Mouse (Mus musculus): ENCODE measurements around the gene Adgrv1.

The Adgrv1 gene

DNA sequence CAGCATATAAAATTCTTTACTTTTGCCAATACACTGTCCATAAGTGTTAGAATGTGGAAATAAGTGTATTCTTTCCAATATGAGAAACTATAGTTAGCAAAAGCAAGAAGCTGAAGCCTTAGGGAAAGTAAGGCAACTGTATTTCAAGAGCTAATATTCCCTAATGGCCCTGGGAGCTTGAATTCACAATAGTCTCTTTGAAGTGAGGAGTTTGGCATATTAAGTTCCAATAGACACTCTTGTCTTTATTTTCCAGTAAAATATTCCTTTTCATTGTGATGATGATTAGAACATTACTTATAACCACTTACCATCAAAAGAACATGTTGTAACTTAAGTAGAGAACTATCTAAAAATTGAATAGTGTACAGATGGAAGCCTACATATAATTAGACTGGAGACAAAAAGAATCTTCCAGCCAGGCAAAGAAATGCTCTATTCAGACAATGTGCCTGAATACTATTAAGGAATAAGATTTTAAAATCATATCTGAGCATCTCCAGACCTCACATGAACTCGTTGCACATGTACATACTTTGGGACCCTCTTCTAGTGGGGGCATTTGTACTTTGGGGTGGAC lies 225.0 kb downstream of the Adgrv1 start:
- DNase-seq = no peak

DNA sequence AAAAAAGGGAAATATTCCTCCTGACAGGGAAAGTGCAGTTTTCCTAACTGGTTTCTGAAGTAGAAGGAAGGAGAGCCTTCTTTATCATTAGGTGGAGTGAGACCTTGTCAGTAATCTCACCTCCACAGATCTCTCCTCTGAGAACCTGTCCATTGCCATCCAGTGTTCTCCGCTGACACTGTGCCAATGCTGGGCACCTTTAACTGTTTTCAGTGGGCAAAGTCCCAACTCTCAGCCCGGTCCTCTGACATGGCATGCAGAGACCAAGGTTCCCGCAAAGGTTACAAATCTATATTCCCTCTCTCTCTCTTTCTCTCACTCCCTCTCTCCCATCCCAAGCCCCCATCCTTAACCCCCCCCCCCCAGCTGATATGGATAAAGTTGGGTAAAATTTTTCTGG lies 230.1 kb downstream of the Adgrv1 start:
- peak; percentile 76 to 82 for DNase-seq

DNA sequence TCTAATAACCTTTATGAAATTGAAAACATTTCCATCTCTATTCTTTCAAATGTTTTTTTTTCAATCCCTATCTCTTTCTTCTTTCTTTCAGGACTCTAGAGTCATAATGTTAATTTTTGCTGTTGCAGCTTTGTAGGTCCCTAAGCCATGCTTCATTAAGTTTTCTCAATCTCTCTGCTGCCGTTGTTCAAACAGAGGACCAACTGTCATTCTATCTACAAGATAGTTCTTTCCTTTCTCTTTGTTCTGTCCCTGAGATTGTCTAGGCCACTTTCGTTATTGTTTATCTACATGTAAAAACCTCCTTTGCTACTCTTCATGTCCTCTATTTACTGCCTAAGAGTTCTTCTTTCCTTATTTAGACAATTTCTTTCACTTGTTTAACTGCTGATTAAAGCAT lies 230.8 kb downstream of the Adgrv1 start:
- DNase-seq = no peak

DNA sequence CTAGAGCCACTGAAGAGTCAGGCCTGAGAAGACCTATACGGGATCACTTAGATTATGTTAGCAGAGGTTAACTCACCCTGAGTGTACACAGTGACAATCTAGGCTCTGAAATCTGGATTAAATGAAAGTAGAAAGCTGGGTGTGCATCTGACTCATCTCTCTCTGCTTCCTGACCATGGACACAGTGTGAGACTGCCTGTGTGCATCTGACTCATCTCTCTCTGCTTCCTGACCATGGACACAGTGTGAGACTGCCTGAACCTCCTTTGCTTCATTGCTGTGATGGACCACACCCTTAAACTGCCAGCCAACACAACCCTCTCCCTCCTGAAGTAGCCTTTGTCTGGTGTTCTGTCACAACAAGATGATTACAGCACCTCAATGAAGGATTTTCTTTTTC lies 231.2 kb downstream of the Adgrv1 start:
- no peak for DNase-seq

DNA sequence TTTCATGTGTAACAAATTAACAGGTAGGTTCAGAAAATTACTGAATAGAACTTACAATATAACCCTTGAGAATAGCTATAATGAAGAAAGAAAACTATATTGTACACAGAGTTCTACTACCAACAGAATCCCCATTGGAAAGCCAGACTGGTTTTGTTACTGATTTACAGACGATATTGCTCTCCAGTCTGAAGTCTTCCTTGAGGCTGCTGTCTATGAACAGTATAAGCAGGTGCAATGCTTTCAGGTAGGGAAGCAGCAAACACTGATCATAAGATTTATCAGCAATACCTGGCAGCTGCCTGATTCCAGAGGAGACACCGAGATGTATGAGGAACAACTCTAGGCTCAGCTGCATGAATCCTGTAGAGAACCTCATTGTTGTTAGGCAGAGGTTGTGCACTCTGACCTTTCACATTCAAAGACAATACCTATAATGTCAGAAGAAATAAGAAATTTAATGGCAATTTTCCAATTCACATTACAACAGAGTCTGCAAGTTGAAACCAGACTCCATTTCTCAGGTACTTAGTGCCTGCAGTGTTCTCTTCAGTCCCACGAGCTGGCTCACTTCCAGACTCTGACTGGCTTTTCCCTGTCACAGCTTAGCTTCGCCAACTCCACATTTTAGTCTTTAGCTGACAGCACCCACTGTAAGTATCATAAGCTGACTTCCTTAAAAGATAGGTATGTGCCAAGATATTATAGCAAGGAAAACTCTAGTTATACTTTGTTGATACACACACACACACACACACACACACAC lies 247.2 kb downstream of the Adgrv1 start:
- DNase-seq = peak; percentile 67 to 82

DNA sequence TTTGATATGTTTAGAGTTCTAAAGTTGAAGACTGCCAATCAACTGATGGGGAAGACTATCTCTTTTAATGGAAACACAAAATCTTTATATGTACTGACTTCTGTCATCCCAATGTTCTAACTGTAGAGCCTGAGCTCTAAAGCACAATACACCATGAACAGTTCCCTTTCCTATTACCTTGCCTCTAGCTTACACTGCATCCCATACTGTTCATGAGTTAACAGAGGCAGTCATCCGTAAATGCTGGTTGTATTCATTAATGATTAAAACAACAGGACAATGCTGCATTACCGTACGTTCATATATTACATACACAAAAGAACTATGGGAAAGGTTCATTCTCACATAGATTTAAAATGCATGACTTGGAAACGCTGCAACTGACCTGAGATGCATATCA lies 251.1 kb downstream of the Adgrv1 start:
- no peak for DNase-seq

DNA sequence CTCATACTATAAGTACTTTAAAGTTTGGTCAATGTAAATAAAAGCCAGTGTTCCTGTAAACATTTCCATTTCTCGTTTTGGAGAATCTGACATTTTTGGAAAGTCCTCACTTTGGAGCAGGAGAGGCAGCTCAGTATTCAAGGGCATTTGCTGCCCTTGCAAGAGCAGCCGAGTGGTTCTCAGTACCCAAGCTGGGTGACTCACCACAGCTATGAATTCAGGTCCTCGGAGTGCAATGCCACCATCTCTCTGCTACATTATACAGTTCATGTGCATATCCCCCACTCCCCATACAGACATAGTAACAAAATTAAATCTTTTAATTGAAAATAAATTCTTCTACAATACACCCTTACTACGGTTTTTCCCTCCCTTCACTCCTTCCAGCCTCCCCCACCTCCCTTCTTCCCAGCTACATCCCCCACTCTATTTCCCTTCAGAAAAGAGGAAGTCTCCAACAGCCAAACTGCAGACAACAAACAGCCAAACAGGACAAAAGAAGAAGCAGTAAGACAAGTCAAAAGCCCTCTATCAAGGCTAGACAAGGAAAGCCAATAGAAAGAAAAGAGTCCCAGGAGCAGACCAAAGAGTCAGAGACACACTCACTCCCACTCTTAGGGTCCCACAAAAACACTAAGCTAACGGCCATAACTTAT lies 262.0 kb downstream of the Adgrv1 start:
- DNase-seq = no peak

DNA sequence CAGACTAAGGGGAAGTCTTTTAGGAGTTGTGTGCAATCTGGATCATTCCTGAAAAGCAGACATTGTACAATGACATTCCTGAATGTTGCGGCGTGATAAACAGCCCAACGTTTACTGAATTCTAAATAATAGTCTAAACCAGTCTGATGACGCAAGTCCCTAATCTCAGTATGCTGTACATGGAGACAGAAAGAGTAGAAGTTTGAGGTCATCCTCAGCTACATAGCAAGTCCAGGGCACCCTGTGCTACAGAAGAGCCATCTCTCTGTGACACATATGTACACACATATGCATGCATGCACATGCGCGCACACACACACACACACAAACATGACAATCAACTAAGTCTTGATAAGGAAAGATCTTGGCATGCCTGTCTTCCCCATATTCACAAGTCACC lies 262.8 kb downstream of the Adgrv1 start:
- no peak for DNase-seq

DNA sequence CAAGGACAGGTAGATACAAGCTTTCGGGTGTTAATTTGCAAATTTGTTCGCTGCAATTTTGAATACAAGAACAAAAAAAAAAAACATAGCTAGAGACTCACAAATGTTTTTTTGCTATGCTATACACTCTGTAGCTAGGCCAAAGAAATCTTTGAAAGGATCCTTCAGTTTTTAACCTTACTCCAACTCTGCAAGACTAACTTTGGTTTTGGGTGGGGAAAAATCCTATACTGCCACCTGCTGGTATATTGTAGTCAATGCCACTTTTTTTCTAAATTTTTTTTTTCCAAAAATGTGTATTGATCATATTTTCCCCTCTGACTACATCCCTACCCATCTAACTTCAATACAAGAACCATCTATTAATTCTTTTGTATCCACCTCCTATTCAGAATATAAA lies 263.4 kb downstream of the Adgrv1 start:
- DNase-seq = peak in 1 of 2 experiments; percentile 8

DNA sequence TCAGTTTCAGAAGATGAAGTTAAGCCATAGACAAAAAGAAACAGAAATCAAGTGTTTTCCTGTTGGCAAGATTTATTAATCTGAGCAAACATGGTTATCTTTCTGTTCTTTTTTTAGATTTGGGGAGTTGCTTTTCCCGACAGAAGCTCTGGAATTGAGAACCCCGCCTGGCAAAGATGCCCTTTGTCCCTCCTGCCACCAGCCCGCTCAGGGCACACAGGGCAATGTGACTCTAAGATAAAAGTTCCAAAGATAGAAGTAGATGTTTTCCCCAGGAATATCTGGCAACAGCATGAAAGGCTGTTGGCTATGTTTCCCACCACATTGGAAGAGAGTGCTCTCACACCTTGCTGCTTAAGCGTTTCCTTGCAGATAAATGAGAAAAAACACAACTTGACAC lies 264.0 kb downstream of the Adgrv1 start:
- peak; percentile 24 to 52 for DNase-seq

DNA sequence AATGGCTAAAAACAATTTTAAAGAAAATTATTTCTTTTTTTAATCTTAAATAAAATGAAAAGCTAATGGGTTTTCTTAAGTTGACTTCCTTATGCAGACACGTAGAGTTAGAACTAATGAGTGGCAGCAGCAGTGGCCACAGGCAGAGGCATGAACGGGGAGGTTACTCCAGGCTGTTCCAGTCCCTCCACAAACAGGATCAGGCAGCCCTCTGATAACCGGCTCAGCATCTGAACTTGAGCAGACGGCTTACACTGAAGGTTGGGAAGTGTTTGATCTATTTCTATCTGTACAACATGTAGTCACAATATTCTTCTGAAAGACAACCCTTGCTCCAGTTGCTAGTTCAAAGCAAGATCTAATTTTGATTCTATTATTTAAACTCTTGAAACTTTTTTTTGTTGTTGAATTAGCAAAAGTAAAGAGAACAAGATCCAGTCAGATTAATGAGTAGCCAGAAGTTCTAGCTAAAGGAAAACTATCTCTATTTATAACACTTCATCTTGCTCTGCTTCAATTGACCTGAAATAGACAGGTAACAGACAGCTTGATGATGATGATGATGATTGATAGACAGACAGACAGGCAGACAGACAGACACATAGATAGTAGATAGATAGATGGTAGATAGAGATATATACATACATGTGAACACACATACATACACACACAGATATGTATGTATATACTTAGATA lies 265.1 kb downstream of the Adgrv1 start:
- peak; percentile 30 to 31 for DNase-seq

DNA sequence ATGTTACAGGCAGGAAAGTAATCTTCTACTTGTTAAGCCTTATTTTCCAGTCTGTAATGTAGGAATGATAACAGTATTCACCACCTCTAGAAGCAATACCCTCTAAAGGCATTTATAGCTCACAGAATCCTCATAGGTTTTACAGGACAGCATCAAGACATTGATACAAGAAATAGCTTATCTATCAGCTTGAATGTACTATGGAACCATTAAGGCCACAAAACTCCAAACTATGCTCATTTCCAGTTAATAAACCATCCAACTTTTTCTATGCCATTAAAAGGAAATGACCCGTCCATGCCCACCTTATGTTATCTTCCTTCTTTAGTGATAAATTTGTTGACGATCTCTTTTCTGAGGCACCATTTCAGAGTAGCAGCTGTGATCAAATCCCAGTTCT lies 272.6 kb downstream of the Adgrv1 start:
- DNase-seq = no peak

DNA sequence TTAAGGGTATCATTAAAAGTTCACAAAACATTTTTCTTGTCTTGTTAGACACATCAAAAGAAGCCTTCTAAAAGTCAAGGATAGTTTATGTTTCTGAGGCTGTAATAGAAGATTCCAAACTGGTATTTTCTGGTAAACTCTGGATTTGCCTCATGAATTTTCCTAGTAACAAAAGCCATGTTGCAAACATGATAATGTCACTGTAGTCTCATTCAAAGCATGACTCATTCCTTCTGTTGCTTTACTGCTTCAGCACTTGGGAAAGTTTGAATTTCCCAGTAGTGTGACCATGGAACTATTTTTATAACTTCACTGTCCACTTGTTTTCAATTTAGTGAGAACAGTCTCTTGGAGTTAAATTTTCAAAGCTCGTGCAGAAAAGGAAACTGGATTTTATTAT lies 274.2 kb downstream of the Adgrv1 start:
- no peak for DNase-seq

DNA sequence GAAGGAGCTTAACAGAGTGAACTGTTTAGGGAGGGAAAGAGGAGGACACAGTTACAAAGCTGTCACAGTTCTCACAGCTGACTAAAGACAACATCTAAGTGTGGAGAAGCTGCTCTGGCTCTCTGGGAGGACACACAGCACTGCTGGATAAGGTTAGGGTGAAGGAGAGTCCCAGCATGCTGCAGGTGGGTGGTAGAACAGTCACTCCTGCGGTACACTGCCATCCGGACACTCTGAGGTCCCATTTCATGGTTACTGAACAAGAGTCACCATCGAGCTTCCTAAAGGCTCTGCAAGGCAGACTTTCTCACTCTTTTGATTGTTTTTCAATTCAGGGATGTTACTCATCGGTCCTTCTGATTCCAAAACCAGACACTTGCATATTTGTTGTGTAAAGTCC lies 274.6 kb downstream of the Adgrv1 start:
- DNase-seq = no peak

DNA sequence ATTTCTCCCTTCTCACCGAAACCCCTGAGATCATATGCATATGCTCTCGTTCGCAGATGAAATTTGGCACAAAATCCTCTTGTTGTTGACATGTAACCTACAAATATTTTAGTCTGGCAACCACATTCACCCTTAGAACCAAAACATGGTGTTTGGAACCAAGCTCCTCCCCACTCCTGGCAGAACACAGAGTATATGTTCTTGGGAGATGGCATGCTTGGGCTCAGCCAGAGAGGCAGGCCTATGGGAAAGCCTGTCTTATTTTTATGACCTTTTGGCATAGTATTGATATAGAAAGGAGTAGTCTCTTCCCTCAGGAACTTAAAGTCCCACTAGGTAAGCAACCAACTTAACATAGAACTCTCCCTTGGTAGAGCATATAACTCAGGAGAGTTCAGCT lies 275.7 kb downstream of the Adgrv1 start:
- DNase-seq = no peak

DNA sequence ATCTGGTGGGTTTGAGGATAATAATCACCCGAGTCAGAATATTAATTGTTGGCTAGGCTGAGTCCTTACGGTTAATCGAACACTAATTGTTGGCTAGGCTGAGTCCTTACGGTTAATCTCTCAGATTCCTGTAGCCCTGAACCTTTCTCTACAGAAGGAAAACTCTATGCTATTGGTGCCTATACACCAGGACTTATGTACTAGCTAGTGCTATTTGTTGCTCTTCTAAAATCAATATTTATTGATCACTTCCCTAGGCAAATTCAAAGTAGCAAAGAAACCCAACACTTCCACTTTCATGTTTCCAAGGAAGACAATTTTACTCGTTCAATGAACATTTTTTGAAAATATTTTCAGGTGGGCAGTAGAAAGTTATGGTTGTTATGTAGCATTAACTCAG lies 278.4 kb downstream of the Adgrv1 start:
- no peak for DNase-seq

DNA sequence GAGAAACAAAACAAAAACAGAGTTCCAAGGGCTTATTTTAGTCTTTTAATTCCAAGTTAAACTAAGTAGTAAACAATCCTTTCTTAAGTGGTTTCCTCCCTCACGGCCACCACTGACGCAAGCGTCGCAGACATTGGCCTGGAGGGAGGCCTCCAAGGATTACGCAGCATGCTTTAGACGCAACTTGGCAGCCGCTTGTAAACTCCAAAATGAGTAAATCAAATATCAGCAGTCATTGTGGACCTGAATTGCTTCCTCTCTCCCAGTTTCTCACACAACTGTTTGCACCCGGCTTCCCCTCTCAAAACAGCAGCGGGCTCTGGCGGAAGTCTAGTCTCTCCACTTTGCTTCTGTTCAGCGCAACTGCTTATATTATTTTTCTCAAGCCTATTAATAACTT lies 280.7 kb downstream of the Adgrv1 start:
- DNase-seq = peak; percentile 44 to 50

DNA sequence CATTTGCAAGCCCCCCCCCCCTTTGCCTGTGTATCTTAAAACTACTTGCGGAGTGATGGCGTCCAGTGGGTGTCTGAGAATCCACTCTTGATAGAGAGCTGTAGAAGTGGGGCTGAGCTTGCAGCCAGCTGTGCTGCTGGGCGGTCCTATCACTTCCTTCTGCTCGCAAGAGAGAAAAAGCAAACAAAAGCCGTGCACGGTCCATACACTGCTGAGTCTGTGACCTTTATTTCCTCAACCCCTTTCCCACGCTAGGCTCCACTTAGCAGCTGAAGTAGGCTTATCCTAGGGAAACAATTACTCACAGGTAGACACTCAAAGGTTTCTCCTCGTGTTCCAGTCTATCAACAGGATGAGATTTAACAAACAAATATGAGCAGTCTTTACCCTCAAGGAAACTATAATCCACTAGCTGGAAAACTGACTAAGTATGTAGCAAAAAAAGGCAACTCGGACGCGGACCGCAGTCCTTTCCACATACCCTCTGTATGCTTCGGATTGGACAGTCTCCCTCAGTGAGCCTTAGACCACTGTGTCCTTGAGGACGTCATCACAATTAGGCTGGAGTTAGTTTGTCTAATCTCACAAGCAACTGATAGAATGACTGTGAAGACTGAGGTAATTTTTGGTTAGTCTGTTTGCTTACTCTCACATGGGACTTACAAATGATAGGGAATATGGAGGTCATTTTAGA lies 281.3 kb downstream of the Adgrv1 start:
- DNase-seq = peak; percentile 26 to 35

DNA sequence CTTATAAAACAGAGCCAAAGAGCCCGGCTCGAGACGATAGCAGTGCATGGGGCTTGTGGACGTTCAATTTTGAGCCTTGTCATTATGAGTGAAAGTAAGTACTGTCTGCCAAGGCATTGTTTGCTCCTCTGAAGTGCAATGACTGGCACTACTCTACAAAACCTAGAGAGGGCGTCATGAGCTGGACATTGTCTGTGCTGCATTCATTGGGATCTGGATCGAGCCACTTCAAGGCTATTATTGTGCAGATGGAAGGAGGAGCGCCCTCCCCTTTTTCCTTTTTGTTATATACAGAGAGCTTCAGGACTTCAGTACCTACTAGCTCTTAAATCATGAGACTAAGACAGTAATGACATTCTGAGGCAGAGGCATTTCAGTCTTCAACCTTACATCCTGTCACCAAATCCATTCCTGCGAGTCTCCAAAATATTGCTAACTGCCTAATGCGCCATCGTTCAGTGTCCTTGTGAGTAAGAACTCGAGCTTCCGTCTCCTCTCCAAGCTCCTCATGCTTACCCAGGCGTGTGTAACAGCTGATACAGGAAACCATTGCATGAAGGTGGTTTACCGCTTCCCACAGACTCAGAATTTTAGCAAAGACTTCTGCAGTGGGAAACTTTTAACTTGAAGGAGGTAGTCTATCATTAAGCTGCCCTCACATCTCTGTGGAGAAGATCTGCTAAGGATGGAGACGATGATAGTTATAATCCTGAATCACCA lies 285.5 kb downstream of the Adgrv1 start:
- DNase-seq = no peak

DNA sequence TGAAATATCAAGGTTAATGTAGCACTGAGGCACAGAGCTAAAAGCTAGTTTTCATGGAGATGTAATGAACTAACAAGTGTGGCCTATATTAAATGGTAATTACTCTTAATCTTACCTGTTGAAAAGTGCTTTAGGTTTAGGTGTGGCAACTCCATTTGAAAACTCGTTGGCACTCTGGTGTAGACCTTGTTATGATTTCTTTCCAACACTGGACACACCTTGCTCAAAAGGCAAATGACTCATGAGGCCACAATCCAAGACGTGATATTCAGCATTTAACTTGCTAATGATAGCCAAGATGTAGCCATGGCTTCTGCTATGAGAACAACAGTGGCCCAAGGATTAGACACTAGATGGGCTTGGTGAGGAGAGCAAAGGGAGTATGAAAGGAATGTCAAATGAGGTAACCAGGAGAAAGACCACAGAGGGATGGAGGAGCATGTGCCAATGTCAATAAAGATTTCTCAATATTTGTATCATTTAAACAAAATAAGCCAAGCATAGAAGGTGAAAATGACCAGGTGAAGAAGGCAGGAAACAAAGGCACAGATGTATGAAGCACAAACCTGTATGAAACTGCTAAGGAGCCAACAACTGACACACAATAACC lies 289.9 kb downstream of the Adgrv1 start:
- DNase-seq = no peak

DNA sequence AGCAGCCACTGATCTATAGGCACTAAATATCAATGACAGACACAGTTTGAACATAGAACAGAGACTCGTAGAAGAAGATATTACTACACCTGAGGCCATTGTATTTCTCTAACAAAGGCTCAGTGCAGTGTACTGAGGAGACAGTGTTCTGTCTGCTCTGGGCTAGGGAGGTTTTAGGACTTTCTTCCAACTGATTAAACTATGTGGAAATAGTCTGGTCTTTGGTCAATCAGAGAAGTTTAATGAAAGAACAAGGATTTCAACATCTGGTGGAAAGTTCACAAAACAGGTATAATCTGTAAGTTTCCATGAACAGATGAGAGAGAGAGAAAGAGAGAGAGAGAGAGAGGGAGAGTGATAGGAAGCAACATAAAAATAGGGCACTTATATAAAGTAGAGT lies 297.7 kb downstream of the Adgrv1 start:
- DNase-seq = no peak

DNA sequence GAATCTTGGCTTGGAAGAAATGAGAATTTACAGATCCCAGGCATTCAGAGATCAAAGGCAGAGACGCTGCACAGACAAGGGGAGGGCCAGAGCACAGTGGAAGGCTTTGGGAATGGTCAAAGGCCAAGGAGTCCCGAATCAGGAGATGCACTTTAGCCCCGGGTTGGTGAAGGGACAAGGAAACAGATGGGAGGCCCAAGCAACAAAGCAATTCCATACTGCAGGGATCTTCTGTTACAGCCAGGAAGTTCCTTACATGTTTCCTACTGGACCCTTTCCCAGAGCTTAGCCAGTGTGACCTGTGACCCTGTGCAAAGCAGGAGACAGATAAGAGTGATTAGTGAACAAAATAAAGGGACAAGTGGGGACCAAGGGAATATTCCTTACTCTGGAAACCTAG lies 300.9 kb downstream of the Adgrv1 start:
- DNase-seq = peak; percentile 74 to 82
